Mouse (Mus musculus) c-Kit-positive CD71-positive TER-119-positive erythroid progenitor cells, embryonic 14.5 days (primary cell): ENCODE measurements around the gene Tpm3.

ENCODE experiments used
- DNase-seq: peaks from one replicate; pipeline ENCODE4 v3.0.0-alpha.2; 2013; ENCODE audit warnings: low spot score

Tpm3 gene

GRCm38 (mm10) chr3:90136660-90137059, 64.2 kb downstream of the Tpm3 start:
- no peak for DNase-seq

GRCm38 (mm10) chr3:90137606-90138005, 65.2 kb downstream of the Tpm3 start:
- no peak for DNase-seq

DNA sequence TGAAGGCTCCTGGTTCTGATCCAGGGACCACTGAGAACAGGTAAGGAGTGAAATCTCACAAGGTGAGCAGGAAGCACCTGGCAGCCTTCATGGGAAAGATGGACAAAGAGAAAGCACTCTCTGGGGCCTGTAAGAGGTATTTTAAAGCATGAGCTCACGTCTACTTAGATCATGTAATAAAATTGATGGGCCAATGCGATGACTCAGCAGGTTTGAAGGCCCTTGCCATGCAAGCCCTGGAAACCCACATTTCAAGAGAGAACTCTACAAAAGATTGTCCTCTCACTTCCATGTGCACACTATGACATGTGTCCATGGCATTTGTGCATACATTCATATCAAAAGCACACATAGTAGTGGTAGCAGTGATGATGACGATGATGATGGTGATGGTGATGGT, 67.5 kb downstream of the Tpm3 start:
- no peak for DNase-seq

GRCm38 (mm10) chr3:90145461-90145860, 73.0 kb downstream of the Tpm3 start:
- no peak for DNase-seq

- DNase-seq: no peak
Observed at GRCm38 (mm10) chr3:90146651-90147050, 74.2 kb downstream of the Tpm3 start.
